Mouse (Mus musculus): ENCODE results near the gene Irf6. TPM values are rescaled to one million over a fixed set of nuclear protein-coding genes. Genes with fewer than 3 reads are reported as not detected.

The Irf6 gene
- polyA plus RNA-seq, 1 experiment from 2014 or later = 5.9 TPM

DNA sequence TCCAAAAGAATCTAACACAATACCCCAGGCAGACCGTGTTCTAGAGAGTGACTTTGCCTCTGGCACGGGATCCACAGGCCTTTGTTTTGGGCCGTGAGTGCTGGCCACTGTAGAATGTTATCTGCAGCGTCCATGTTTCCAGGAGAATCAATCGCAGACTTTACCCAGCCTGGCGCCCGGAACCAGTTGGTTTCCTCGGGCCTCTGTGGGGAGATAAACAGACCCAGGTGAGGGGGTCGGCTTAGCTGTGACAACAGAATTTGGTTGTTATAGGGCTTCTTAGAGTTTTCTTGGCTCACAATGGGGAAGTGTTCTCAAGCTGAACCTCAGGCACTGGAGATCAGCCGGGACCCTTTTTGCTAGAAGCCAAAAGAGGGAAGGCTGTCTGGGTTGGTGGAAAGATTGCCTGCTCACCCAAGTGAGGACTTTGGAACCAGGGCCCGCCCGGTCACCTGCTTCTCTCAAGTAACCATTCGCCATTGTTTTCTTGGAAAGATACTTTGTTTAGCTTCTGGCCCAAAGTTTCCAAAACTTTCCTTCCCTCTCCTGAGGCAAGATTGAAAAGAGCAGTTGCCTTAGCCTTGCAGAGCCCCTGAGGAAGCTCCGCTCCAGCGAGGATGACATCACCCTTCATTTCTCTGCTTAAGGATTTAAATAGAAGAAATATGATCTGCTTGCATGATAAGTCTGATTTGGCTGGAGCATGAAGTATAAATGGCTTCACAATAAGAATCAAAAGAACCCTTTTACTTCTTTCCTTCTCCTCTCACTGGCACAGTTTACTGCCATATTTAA is 3.6 kb downstream of the Irf6 start:
- Histone ChIP-seq H3K4me2 (no peak overlapping the region; the same call in 1 of the 2 replicates), H3K27me3 (replicated peaks) (peaks cover 29% of the 10 kb centered on the region), H3K9ac (no peak overlapping the region), H3K27ac (replicated peaks) (peak overlapping the region; percentile 66), H3K4me1 (peaks cover 40% of the 10 kb centered on the region), H3K36me3 (no peaks in the 10 kb centered on the region), H3K9me3 (no peaks in the 10 kb centered on the region), H3K4me3 (no peak overlapping the region)
- 58% methylated on average over 15 of the region's 15 CpGs for WGBS
- no peak for ATAC-seq (ENCODE audit: extremely low read depth, insufficient number of reproducible peaks, low FRiP score, low TSS enrichment)

DNA sequence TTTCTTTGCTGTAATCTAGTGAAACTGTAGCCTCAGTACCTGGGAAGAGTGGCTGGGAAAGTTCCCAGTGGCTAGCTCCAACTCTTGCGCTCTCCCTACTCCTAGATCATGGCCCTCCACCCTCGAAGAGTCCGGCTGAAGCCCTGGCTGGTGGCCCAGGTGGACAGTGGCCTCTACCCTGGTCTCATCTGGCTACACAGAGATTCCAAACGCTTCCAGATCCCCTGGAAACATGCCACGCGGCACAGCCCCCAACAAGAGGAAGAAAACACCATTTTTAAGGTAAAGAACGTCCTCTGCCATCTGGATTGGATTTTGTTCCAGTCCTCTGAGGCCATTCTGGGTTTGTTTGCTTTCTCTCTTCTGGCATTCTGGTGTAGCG is 4.2 kb downstream of the Irf6 start:
- no peaks in the 10 kb centered on the region for H3K9me3 ChIP-seq
- H3K27ac ChIP-seq (replicated peaks) = peak overlapping the region; percentile 66
- no peak overlapping the region for H3K4me3 ChIP-seq
- 68% methylated on average over 8 of the region's 8 CpGs for WGBS
- H3K4me1 ChIP-seq = peaks cover 38% of the 10 kb centered on the region
- no peak overlapping the region for H3K4me2 ChIP-seq
- no peak overlapping the region; the same call in 1 of the 2 replicates for H3K9ac ChIP-seq
- peaks cover 29% of the 10 kb centered on the region for H3K27me3 ChIP-seq (replicated peaks)
- H3K36me3 ChIP-seq = no peaks in the 10 kb centered on the region
- no peak for ATAC-seq (ENCODE audit: extremely low read depth, insufficient number of reproducible peaks, low FRiP score, low TSS enrichment)

DNA sequence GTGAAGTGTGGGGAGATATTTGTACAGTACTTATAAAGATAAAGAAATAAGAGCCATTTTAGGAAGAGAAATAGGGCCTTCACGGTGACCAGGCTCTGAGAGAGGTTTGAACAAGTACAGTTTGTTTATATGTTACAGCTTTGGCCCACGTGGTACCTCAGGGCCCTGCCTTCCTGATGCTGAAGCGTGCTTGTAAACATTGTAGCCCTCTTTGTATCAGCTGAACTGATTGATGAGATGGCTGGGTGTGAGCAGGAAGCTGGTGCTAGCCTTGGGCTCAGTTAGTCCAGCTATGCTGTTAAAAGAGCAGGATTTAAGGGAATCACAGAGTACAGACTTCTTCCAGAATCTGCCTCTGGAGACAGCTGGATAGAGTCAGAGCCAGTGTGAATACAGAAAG is 6.3 kb downstream of the Irf6 start:
- H3K9me3 ChIP-seq = no peaks in the 10 kb centered on the region
- ATAC-seq (ENCODE audit: extremely low read depth, insufficient number of reproducible peaks, low FRiP score, low TSS enrichment) = no peak
- H3K36me3 ChIP-seq = no peaks in the 10 kb centered on the region
- no peak overlapping the region for H3K9ac ChIP-seq
- peaks cover 13% of the 10 kb centered on the region for H3K27me3 ChIP-seq (replicated peaks)
- H3K4me2 ChIP-seq = no peak overlapping the region
- H3K27ac ChIP-seq (replicated peaks) = no peak overlapping the region
- peaks cover 26% of the 10 kb centered on the region for H3K4me1 ChIP-seq
- no peak overlapping the region for H3K4me3 ChIP-seq
- 43% methylated on average over 3 of the region's 3 CpGs for WGBS

DNA sequence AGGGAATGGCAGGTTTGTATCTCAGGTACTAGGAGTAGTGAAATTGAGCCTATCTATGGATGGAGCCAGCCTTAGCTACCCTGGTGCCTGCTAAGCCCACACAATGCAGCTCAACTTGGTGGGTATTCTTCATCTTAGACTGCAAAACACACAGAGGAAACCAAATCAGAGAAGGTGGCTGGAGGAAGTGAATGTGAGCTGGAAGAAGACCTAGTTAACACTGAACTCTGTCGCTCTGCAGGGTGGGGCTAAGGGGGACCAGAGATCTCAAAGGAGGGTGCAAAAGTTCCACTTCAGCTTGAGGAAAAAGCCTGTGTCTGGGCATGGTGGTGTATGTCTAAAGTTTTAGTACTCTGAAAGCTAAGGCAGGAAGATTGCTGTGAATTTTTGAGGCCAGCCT is 6.7 kb downstream of the Irf6 start:
- H3K9ac ChIP-seq = no peak overlapping the region
- no peaks in the 10 kb centered on the region for H3K36me3 ChIP-seq
- H3K27me3 ChIP-seq (replicated peaks) = peaks cover 8% of the 10 kb centered on the region
- H3K27ac ChIP-seq (replicated peaks) = no peak overlapping the region
- 53% methylated on average over 1 of the region's 1 CpGs for WGBS
- H3K9me3 ChIP-seq = no peaks in the 10 kb centered on the region
- H3K4me1 ChIP-seq = peaks cover 26% of the 10 kb centered on the region
- H3K4me2 ChIP-seq = peak overlapping the region; percentile 72
- no peak; the same call in 1 of the 2 replicates for ATAC-seq (ENCODE audit: extremely low read depth, insufficient number of reproducible peaks, low FRiP score, low TSS enrichment)
- no peak overlapping the region for H3K4me3 ChIP-seq

DNA sequence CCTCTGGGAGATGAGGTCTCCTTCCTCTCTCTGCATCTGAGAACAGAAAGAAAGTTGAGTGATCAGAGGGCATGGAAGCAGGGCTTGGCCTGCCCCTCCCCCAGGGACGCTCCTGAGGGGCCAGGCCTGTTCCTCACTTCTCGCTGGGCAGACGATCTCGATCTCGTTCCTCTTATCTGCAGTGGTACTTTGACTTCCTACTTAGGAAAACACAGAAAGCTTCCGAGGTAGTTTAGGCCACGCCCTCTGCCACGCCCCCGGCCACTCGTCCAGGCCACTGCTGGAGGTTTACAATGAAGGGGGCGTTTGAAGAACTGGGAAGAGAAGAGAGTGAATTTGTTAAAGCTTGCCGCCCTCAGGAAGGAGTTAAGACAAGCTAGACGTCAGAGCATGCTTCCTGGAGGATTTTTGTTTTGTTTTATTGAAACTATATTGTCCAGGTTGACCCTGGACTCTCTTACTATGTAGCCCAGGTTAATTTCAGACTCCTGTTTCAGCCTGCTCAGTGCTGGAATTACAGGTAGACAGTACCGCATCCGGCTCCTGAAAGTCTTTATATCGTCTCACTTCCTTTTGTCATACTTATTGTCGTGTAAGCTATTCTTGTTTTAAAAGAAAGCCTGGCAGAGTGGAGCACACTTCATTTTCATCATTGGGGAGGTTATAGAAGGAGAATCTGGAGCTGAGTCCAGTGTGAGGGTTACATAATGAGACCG is 7.6 kb downstream of the Irf6 start:
- Histone ChIP-seq H3K36me3 (no peaks in the 10 kb centered on the region), H3K27me3 (replicated peaks) (peaks cover 1% of the 10 kb centered on the region), H3K9me3 (no peaks in the 10 kb centered on the region), H3K27ac (replicated peaks) (0 out of 2 replicates have a peak overlapping the region, but pooled peaks have one; percentile 12), H3K4me1 (peaks cover 26% of the 10 kb centered on the region), H3K4me2 (peak overlapping the region; percentile 72), H3K4me3 (peak overlapping the region; percentile 49), H3K9ac (peak overlapping the region; percentile 76)
- no peak for ATAC-seq (ENCODE audit: extremely low read depth, insufficient number of reproducible peaks, low FRiP score, low TSS enrichment)
- 12% methylated on average over 18 of the region's 18 CpGs for WGBS

DNA sequence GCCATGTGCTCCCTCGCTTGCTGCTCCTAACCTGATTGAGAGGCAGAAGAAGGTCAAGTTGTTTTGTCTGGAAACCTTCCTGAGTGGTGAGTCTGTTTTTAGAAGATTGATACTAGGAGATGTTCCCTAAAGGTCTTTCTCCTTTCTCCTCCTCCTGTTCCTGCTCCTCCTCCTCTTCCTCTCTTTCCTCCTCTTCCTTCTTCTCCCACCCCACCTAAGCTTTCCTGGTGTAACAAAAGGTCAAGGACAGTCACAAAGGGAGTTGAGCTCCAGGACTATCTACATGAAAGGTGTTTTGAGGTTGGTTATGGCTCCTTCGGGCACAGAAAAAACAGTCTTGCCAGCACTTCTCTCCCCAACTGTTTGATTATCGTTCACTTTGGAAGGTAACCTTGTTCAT is 14.8 kb downstream of the Irf6 start, which contains the start of gene A130010J15Rik:
Gene A130010J15Rik (plus strand): TSS at position 301 of the 400 bp plus-strand sequence.
- WGBS = 79% methylated on average over 3 of the region's 3 CpGs
- H3K9me3 ChIP-seq = no peaks in the 10 kb centered on the region

DNA sequence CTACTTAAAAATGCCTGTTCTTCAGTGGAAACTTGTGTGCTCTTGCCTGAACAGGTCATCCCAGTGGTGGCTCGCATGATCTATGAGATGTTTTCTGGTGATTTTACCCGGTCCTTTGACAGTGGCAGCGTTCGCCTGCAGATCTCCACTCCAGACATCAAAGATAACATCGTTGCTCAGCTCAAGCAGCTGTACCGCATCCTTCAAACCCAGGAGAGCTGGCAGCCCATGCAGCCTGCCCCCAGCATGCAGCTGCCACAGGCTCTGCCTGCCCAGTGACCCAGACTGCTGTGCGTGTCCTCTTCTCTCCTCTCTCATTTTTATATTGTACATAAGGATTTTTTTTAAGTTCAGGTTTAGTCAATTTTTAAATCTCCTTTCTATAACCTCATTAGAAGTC is 16.3 kb downstream of the Irf6 start:
- no peak overlapping the region for H3K4me3 ChIP-seq
- no peak overlapping the region for H3K27ac ChIP-seq (replicated peaks)
- no peaks in the 10 kb centered on the region for H3K36me3 ChIP-seq
- no peaks in the 10 kb centered on the region for H3K9me3 ChIP-seq
- H3K27me3 ChIP-seq (replicated peaks) = no peaks in the 10 kb centered on the region
- H3K4me1 ChIP-seq = peaks cover 22% of the 10 kb centered on the region
- H3K4me2 ChIP-seq = no peak overlapping the region
- no peak overlapping the region for H3K9ac ChIP-seq
- no peak for ATAC-seq (ENCODE audit: extremely low read depth, insufficient number of reproducible peaks, low FRiP score, low TSS enrichment)
- 69% methylated on average over 7 of the region's 7 CpGs for WGBS

More for the DNA sequence above, 14.8 kb downstream of the Irf6 start, which contains the start of gene A130010J15Rik:
- no peak for ATAC-seq (ENCODE audit: extremely low read depth, insufficient number of reproducible peaks, low FRiP score, low TSS enrichment)
- no peaks in the 10 kb centered on the region for H3K27me3 ChIP-seq (replicated peaks)
- peaks cover 16% of the 10 kb centered on the region for H3K4me1 ChIP-seq
- H3K9ac ChIP-seq = no peak within 1 kb of the TSS
- H3K4me2 ChIP-seq = no peak within 1 kb of the TSS
- H3K4me3 ChIP-seq = no peak within 1 kb of the TSS
- no peaks in the 10 kb centered on the region for H3K36me3 ChIP-seq
- H3K27ac ChIP-seq (replicated peaks) = no peak within 1 kb of the TSS

DNA sequence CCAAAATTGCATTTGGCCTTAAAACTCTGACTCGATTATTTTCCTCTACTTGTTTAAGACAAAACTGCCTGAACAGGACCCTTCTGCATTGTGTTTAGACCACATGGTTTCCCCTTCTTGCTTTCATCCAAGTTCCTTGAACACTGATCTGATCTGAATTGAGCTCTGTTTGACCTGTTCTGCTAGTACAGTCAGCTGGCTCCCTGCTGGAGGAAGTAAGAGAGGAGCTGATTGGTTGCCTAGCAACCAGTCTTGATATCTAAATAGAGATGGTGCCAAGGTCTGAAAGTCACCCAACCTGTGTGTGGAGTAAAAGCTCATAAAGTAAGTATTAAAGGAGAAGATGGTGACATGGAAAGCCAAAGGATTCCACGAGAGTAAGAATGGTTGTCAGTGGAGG is 16.9 kb downstream of the Irf6 start:
- H3K4me3 ChIP-seq = no peak overlapping the region
- H3K27me3 ChIP-seq (replicated peaks) = no peaks in the 10 kb centered on the region
- H3K9ac ChIP-seq = 0 out of 2 replicates have a peak overlapping the region, but pooled peaks have one; percentile 14
- H3K9me3 ChIP-seq = no peaks in the 10 kb centered on the region
- no peaks in the 10 kb centered on the region for H3K36me3 ChIP-seq
- WGBS = 68% methylated on average over 2 of the region's 2 CpGs
- ATAC-seq (ENCODE audit: extremely low read depth, insufficient number of reproducible peaks, low FRiP score, low TSS enrichment) = no peak
- H3K4me2 ChIP-seq = no peak overlapping the region
- no peak overlapping the region for H3K27ac ChIP-seq (replicated peaks)
- peaks cover 28% of the 10 kb centered on the region for H3K4me1 ChIP-seq

DNA sequence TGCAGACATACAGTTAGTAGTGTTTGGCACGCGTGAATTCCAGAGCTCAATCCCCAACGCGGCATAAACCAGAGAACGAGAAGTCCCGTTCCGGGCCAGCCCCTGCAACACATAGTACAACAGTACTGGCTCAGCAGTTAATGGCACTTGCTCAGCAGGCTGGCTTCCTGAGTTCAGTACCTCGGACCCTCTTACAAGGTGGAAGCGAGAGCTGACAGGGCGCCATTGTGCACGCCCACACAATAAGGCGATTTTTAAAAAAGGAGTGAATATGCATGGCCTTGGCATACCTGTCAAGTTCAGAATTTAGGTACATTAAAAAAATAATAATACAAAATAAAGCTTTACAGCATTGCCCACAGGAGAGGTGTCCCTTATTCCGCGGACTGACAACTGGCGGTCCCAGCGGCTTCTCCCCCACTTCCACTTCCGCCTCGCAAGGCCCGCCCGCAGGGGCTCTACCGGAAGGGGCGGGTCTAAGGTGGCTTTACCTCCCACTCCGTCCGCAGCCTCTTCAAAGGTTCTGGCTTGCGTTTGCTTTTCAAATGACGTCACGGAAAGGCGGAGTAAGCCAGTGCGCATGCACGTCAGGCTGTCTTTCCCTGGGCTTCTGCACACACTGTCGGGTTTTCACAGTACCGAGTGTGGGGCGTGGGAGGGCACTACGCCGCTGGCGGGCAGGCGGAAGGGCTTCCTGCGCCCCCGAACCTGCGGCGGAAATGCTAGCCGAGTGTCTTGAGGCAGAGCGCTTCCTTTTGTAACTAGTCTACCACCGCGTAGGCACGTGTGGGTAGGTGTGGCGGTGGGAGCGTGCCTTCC is 20.3 kb downstream of the Irf6 start:
- WGBS = under 1% methylated on average over 48 of the region's 48 CpGs
- peak overlapping the region; percentile 94 for H3K9ac ChIP-seq
- H3K9me3 ChIP-seq = no peaks in the 10 kb centered on the region
- ATAC-seq (ENCODE audit: extremely low read depth, insufficient number of reproducible peaks, low FRiP score, low TSS enrichment) = peak; percentile 98
- peak overlapping the region; percentile 83 for H3K4me3 ChIP-seq
- H3K36me3 ChIP-seq = no peaks in the 10 kb centered on the region
- H3K27ac ChIP-seq (replicated peaks) = peak overlapping the region; percentile 90
- no peaks in the 10 kb centered on the region for H3K27me3 ChIP-seq (replicated peaks)
- H3K4me2 ChIP-seq = peak overlapping the region; percentile 86
- H3K4me1 ChIP-seq = peaks cover 45% of the 10 kb centered on the region

DNA sequence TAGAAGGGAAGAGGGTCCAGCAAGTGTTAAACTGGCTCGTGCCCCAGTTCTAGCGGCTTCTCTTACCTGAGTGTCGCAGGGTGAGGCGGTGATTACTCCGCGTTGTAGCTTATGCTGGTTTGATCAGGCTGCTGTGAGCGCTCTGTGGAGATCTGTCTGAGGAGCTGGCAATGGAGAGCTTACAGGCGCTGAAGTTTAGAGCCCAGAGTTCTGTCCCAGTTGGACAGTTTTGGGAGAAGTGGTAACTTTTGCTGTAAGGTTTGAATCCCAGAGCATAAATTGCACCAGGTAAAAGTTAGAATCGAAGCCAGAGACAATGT is 20.9 kb downstream of the Irf6 start:
- ATAC-seq (ENCODE audit: extremely low read depth, insufficient number of reproducible peaks, low FRiP score, low TSS enrichment) = peak; percentile 18; the same call in 1 of the 2 replicates
- WGBS = 17% methylated on average over 9 of the region's 9 CpGs
- Histone ChIP-seq H3K9ac (peak overlapping the region; percentile 82), H3K36me3 (no peaks in the 10 kb centered on the region), H3K4me3 (peak overlapping the region; percentile 83), H3K9me3 (no peaks in the 10 kb centered on the region), H3K27me3 (replicated peaks) (no peaks in the 10 kb centered on the region), H3K4me1 (peaks cover 45% of the 10 kb centered on the region), H3K4me2 (peak overlapping the region; percentile 86), H3K27ac (replicated peaks) (peak overlapping the region; percentile 90)

DNA sequence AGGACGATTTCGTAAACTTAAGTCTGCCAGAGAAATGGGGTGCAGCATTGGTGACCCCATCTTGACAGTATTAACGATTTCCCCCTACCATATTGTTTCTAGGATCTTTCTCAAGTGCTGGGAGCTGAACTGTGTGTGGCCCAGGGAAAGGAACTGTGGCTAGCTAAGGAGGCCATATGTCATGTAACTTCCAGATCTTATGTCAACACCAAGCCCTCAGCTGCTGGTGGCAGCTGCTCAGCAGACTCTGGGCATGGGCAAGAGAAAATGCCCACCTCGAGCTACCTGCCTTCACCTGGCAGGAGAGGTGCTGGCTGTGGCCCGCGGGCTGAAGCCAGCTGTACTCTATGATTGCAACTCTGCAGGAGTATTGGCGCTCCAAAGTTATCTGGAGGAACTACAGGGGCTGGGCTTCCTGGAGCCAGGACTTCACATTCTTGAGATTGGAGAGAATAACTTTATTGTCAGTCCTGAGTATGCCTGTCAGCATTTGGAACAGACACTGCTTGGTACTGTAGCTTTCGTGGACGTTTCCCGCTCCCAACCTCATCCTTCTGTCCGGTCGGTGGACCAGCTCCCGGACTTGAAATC is 21.3 kb downstream of the Irf6 start:
- Histone ChIP-seq H3K4me3 (peak overlapping the region; percentile 83), H3K27me3 (replicated peaks) (no peaks in the 10 kb centered on the region), H3K9ac (peak overlapping the region; percentile 82), H3K27ac (replicated peaks) (peak overlapping the region; percentile 90), H3K9me3 (no peaks in the 10 kb centered on the region), H3K4me2 (peak overlapping the region; percentile 86), H3K36me3 (no peaks in the 10 kb centered on the region), H3K4me1 (peaks cover 45% of the 10 kb centered on the region)
- ATAC-seq (ENCODE audit: extremely low read depth, insufficient number of reproducible peaks, low FRiP score, low TSS enrichment) = no peak
- 49% methylated on average over 13 of the region's 13 CpGs for WGBS

All from heart, embryonic 13.5 days (tissue).